Mouse (Mus musculus) heart, adult 10 weeks (tissue): Measurements from ENCODE around the gene Gp5. TPM values are rescaled to one million over a fixed set of nuclear protein-coding genes. Genes with fewer than 3 reads are reported as not detected.

Source experiments
- polyA plus RNA-seq: library from polyadenylated mRNA; stranded (reverse); fragments of 350-450 nt; fragmentation: Illumina TruSeq; extraction: RNeasy Lipid Tissue Mini Kit (QIAGEN cat#74804); gene quantifications from one replicate; pipeline ENCODE4 v1.2.3, GENCODE M21; 2014; ENCODE audit warnings: low read depth, low replicate concordance

Gene Gp5
- not detected for polyA plus RNA-seq

GRCm38 (mm10) chr16:30310647-30311046, at the start of gene Gp5:
Gene Gp5 (minus strand): TSS chr16:30310779.

GRCm38 (mm10) chr16:30282844-30283495, 27.6 kb downstream of the Gp5 start, which contains the start of gene Lrrc15:
Gene Lrrc15 (minus strand): TSS chr16:30283256.

GRCm38 (mm10) chr16:30267359-30267758, 43.2 kb downstream of the Gp5 start, which contains the start of gene Cpn2:
Gene Cpn2 (minus strand): TSS chr16:30267499.

Other genes with a start within 250 kb of the Gp5 start
- 24.8 TPM for gene Hes1, start 246.4 kb downstream of the Gp5 start, polyA plus RNA-seq
- gene Cpn2, start 43.3 kb downstream of the Gp5 start, polyA plus RNA-seq = 0.08 TPM
- gene Lrrc15, start 27.5 kb downstream of the Gp5 start, polyA plus RNA-seq = not detected
- gene Atp13a3, start 95.2 kb upstream of the Gp5 start, polyA plus RNA-seq = 18.5 TPM
- gene Tmem44, start 240.1 kb upstream of the Gp5 start, polyA plus RNA-seq = 10.7 TPM